Mouse (Mus musculus): ENCODE measurements around the gene Trafd1. TPM values are rescaled to one million over a fixed set of nuclear protein-coding genes. Genes with fewer than 3 reads are reported as not detected.

The Trafd1 gene
- polyA plus RNA-seq, 1 experiment from 2014 or later: 78.5 TPM

GRCm38 (mm10) chr5:121389106-121389505 is 3.7 kb upstream of the Trafd1 start:
- no peak overlapping the region for H3K4me2 ChIP-seq (ENCODE audit: low read depth, low read length, severe bottlenecking)
- peaks cover 4% of the 10 kb centered on the region; the same call in 1 of the 2 replicates for H3K27me3 ChIP-seq (ENCODE audit: control insufficient read depth, insufficient read depth, low read length)
- H3K36me3 ChIP-seq (ENCODE audit: control insufficient read depth, insufficient read depth, low read length): no peaks in the 10 kb centered on the region
- H3K27ac ChIP-seq (ENCODE audit: low read depth, low read length): no peak overlapping the region
- no peak overlapping the region for H3K9ac ChIP-seq (ENCODE audit: low read length)
- WGBS: 72% methylated on average over 7 of the region's 7 CpGs
- DNase-seq (ENCODE audit: low spot score): no peak
- peaks cover 8% of the 10 kb centered on the region; the same call in 1 of the 2 replicates for H3K4me1 ChIP-seq (replicated peaks; ENCODE audit: control insufficient read depth, insufficient read depth, low read length)
- H3K9me3 ChIP-seq (ENCODE audit: control insufficient read depth, low read length): no peaks in the 10 kb centered on the region
- no peak overlapping the region for H3K4me3 ChIP-seq (ENCODE audit: low read depth, low read length)
- ATAC-seq (replicated peaks; ENCODE audit: low FRiP score): no peak

- Histone ChIP-seq H3K4me1 (replicated peaks; ENCODE audit: control insufficient read depth, insufficient read depth, low read length) (peaks cover 8% of the 10 kb centered on the region; the same call in 1 of the 2 replicates), H3K9ac (ENCODE audit: low read length) (no peak overlapping the region), H3K36me3 (ENCODE audit: control insufficient read depth, insufficient read depth, low read length) (no peaks in the 10 kb centered on the region), H3K4me3 (ENCODE audit: low read depth, low read length) (no peak overlapping the region), H3K27me3 (ENCODE audit: control insufficient read depth, insufficient read depth, low read length) (peaks cover 4% of the 10 kb centered on the region; the same call in 1 of the 2 replicates), H3K9me3 (ENCODE audit: control insufficient read depth, low read length) (no peaks in the 10 kb centered on the region), H3K27ac (ENCODE audit: low read depth, low read length) (no peak overlapping the region), H3K4me2 (ENCODE audit: low read depth, low read length, severe bottlenecking) (no peak overlapping the region)
- DNase-seq (ENCODE audit: low spot score) (no peak), ATAC-seq (replicated peaks; ENCODE audit: low FRiP score) (no peak)
- 67% methylated on average over 4 of the region's 4 CpGs for WGBS
These were observed 1.7 kb upstream of the Trafd1 start for GRCm38 (mm10) chr5:121387126-121387525.

- H3K27me3 ChIP-seq (ENCODE audit: control insufficient read depth, insufficient read depth, low read length): peaks cover 4% of the 10 kb centered on the region; the same call in 1 of the 2 replicates
- H3K4me2 ChIP-seq (ENCODE audit: low read depth, low read length, severe bottlenecking): peak overlapping the region; percentile 67
- H3K27ac ChIP-seq (ENCODE audit: low read depth, low read length): no peak overlapping the region
- no peaks in the 10 kb centered on the region for H3K36me3 ChIP-seq (ENCODE audit: control insufficient read depth, insufficient read depth, low read length)
- H3K9ac ChIP-seq (ENCODE audit: low read length): no peak overlapping the region
- H3K4me1 ChIP-seq (replicated peaks; ENCODE audit: control insufficient read depth, insufficient read depth, low read length): peaks cover 8% of the 10 kb centered on the region; the same call in 1 of the 2 replicates
- ATAC-seq (replicated peaks; ENCODE audit: low FRiP score) (peak; percentile 13; the same call in 1 of the 2 replicates), DNase-seq (ENCODE audit: low spot score) (no peak)
- H3K4me3 ChIP-seq (ENCODE audit: low read depth, low read length): peak overlapping the region; percentile 75
- H3K9me3 ChIP-seq (ENCODE audit: control insufficient read depth, low read length): no peaks in the 10 kb centered on the region
- 34% methylated on average over 22 of the region's 22 CpGs for WGBS
These were observed 883 bp upstream of the Trafd1 start for GRCm38 (mm10) chr5:121386120-121386909.

- Histone ChIP-seq H3K4me2 (ENCODE audit: low read depth, low read length, severe bottlenecking) (peak overlapping the region; percentile 67), H3K4me3 (ENCODE audit: low read depth, low read length) (peak overlapping the region; percentile 75), H3K27me3 (ENCODE audit: control insufficient read depth, insufficient read depth, low read length) (peaks cover 4% of the 10 kb centered on the region; the same call in 1 of the 2 replicates), H3K4me1 (replicated peaks; ENCODE audit: control insufficient read depth, insufficient read depth, low read length) (peaks cover 8% of the 10 kb centered on the region; the same call in 1 of the 2 replicates), H3K9ac (ENCODE audit: low read length) (peak overlapping the region; percentile 77), H3K36me3 (ENCODE audit: control insufficient read depth, insufficient read depth, low read length) (peaks cover 5% of the 10 kb centered on the region; the same call in 1 of the 2 replicates), H3K27ac (ENCODE audit: low read depth, low read length) (peak overlapping the region; percentile 46; the same call in 1 of the 2 replicates), H3K9me3 (ENCODE audit: control insufficient read depth, low read length) (no peaks in the 10 kb centered on the region)
- peak; percentile 72 for ATAC-seq (replicated peaks; ENCODE audit: low FRiP score)
- DNase-seq (ENCODE audit: low spot score): no peak
- WGBS: 3% methylated on average over 35 of the region's 47 CpGs
These were observed 523 bp downstream of the Trafd1 start for GRCm38 (mm10) chr5:121384757-121385460.

GRCm38 (mm10) chr5:121383857-121384756 is 1.3 kb downstream of the Trafd1 start:
- ATAC-seq (replicated peaks; ENCODE audit: low FRiP score): no peak
- Histone ChIP-seq H3K4me1 (replicated peaks; ENCODE audit: control insufficient read depth, insufficient read depth, low read length) (peaks cover 8% of the 10 kb centered on the region; the same call in 1 of the 2 replicates), H3K27ac (ENCODE audit: low read depth, low read length) (no peak overlapping the region), H3K4me3 (ENCODE audit: low read depth, low read length) (peak overlapping the region; percentile 75), H3K36me3 (ENCODE audit: control insufficient read depth, insufficient read depth, low read length) (peaks cover 5% of the 10 kb centered on the region; the same call in 1 of the 2 replicates), H3K4me2 (ENCODE audit: low read depth, low read length, severe bottlenecking) (peak overlapping the region; percentile 67; the same call in 1 of the 2 replicates), H3K27me3 (ENCODE audit: control insufficient read depth, insufficient read depth, low read length) (peaks cover 4% of the 10 kb centered on the region; the same call in 1 of the 2 replicates), H3K9me3 (ENCODE audit: control insufficient read depth, low read length) (no peaks in the 10 kb centered on the region), H3K9ac (ENCODE audit: low read length) (peak overlapping the region; percentile 77)
- DNase-seq (ENCODE audit: low spot score): no peak
- WGBS: 54% methylated on average over 10 of the region's 10 CpGs

GRCm38 (mm10) chr5:121380692-121381091 is 4.7 kb downstream of the Trafd1 start:
- DNase-seq (ENCODE audit: low spot score): no peak
- no peaks in the 10 kb centered on the region for H3K27me3 ChIP-seq (ENCODE audit: control insufficient read depth, insufficient read depth, low read length)
- H3K4me2 ChIP-seq (ENCODE audit: low read depth, low read length, severe bottlenecking): no peak overlapping the region
- peaks cover 4% of the 10 kb centered on the region; the same call in 1 of the 2 replicates for H3K4me1 ChIP-seq (replicated peaks; ENCODE audit: control insufficient read depth, insufficient read depth, low read length)
- H3K9me3 ChIP-seq (ENCODE audit: control insufficient read depth, low read length): no peaks in the 10 kb centered on the region
- no peak for ATAC-seq (replicated peaks; ENCODE audit: low FRiP score)
- no peak overlapping the region for H3K9ac ChIP-seq (ENCODE audit: low read length)
- H3K27ac ChIP-seq (ENCODE audit: low read depth, low read length): no peak overlapping the region
- 94% methylated on average over 2 of the region's 2 CpGs for WGBS
- no peak overlapping the region for H3K4me3 ChIP-seq (ENCODE audit: low read depth, low read length)
- peaks cover 5% of the 10 kb centered on the region; the same call in 1 of the 2 replicates for H3K36me3 ChIP-seq (ENCODE audit: control insufficient read depth, insufficient read depth, low read length)

GRCm38 (mm10) chr5:121378678-121379256 is 6.7 kb downstream of the Trafd1 start:
- H3K9me3 ChIP-seq (ENCODE audit: control insufficient read depth, low read length): no peaks in the 10 kb centered on the region
- H3K36me3 ChIP-seq (ENCODE audit: control insufficient read depth, insufficient read depth, low read length): peaks cover 11% of the 10 kb centered on the region; the same call in 1 of the 2 replicates
- no peak for ATAC-seq (replicated peaks; ENCODE audit: low FRiP score)
- no peaks in the 10 kb centered on the region for H3K4me1 ChIP-seq (replicated peaks; ENCODE audit: control insufficient read depth, insufficient read depth, low read length)
- no peak overlapping the region for H3K27ac ChIP-seq (ENCODE audit: low read depth, low read length)
- H3K9ac ChIP-seq (ENCODE audit: low read length): no peak overlapping the region
- no peak overlapping the region for H3K4me3 ChIP-seq (ENCODE audit: low read depth, low read length)
- no peak for DNase-seq (ENCODE audit: low spot score)
- no peak overlapping the region for H3K4me2 ChIP-seq (ENCODE audit: low read depth, low read length, severe bottlenecking)
- 93% methylated on average over 13 of the region's 13 CpGs for WGBS
- H3K27me3 ChIP-seq (ENCODE audit: control insufficient read depth, insufficient read depth, low read length): no peaks in the 10 kb centered on the region

All from forebrain, embryonic 11.5 days (tissue).